Mouse (Mus musculus) liver, postnatal 0 days (tissue): ENCODE measurements at regions not wholly inside any gene's neighbourhood (a gene's known extent, or its start where the extent isn't known, plus 50 kb on each side); places are given as distances from the start of the nearest gene placed in this dataset.

Experiments used
- CTCF ChIP-seq: sonication (generic); IDR thresholded peaks from 2 replicates; pipeline ENCODE4 v1.5.1; 2016; ENCODE audit warnings: antibody characterized with exemption, low read depth
- EP300 ChIP-seq: IDR thresholded peaks from 2 replicates; pipeline ENCODE4 v1.6.1; 2016; ENCODE audit warnings: antibody characterized with exemption, low read depth, mild to moderate bottlenecking

- no peak for TF ChIP-seq EP300
- no peak for TF ChIP-seq CTCF
Observed at GRCm38 (mm10) chr15:61682968-61683367, 760.2 kb upstream of the A1bg start.
